Comparison of ENCODE assay signal across 8 mouse cellular contexts in genomic region chr8:20588268-20589177, GRCm38 (mm10). TPM values are rescaled to one million over a fixed set of nuclear protein-coding genes. Genes with fewer than 3 reads are reported as not detected.
DNase-seq lines count a peak whose midpoint lies in the region; ATAC-seq and TF ChIP-seq lines count a peak whose summit lies in the region.
"Not testable (repeated sequence)": the region's sequence is repeated elsewhere in the genome, so short reads cannot be mapped to it uniquely, and the experiment has no call there.

No protein-coding gene starts in this region.

- DNase-seq in MEL (ENCODE audit: low read depth, low spot score) = peak; percentile 45
- DNase-seq in embryonic facial prominence, embryonic 10.5 days (ENCODE audit: low spot score) = peak; percentile 8
- peak; percentile 1 to 8 for DNase-seq in kidney, postnatal 4 days
- DNase-seq in lung, embryonic 14.5 days = peak; percentile 18
- peak; percentile 1 for DNase-seq in thymus, postnatal 0 days (ENCODE audit: low spot score)

- not testable (repeated sequence) for H3K4me3 ChIP-seq in MEL (ENCODE audit: control insufficient read depth in 1 of 2, insufficient read depth in 1 of 2, low read depth in 2 of 2, low read length in 2 of 2); embryonic facial prominence, embryonic 10.5 days; hindbrain, embryonic 13.5 days; lung, embryonic 14.5 days (ENCODE audit: low read depth, low read length)

- H3K36me3 ChIP-seq in MEL (ENCODE audit: control insufficient read depth in 1 of 2, insufficient read depth in 2 of 2, low read length in 2 of 2); embryonic facial prominence, embryonic 10.5 days (replicated peaks); hindbrain, embryonic 13.5 days; lung, embryonic 14.5 days (ENCODE audit: insufficient read depth): not testable (repeated sequence)

- not testable (repeated sequence) for TF ChIP-seq EP300 in MEL (IDR thresholded peaks at IDR 0.05; ENCODE audit: low read depth in 1 of 2, low read length in 2 of 2)

- not testable (repeated sequence) for H3K9ac ChIP-seq in MEL (ENCODE audit: control insufficient read depth, low read depth, low read length, poor library complexity, severe bottlenecking); hindbrain, embryonic 13.5 days; lung, embryonic 14.5 days

- TF ChIP-seq CTCF in MEL (IDR thresholded peaks at IDR 0.05 in 2 of 3, conservative IDR thresholded peaks at IDR 0.05 in 1 of 3; ENCODE audit: control insufficient read depth in 1 of 3, insufficient read depth in 1 of 3, low read depth in 2 of 3, low read length in 3 of 3, poor library complexity in 1 of 3, severe bottlenecking in 1 of 3) = 0 out of 6 replicates have a peak, but pooled peaks of 1 of the 3 experiments have one; percentile 9
- peak; percentile 9; the same call in 1 of the 2 replicates for TF ChIP-seq CTCF in lung, embryonic 14.5 days (IDR thresholded peaks at IDR 0.05; ENCODE audit: low read depth)

- not testable (repeated sequence) for H3K27ac ChIP-seq in MEL (ENCODE audit: control insufficient read depth, low read depth, low read length); embryonic facial prominence, embryonic 10.5 days (replicated peaks); hindbrain, embryonic 13.5 days; lung, embryonic 14.5 days (ENCODE audit: low read depth)

- ATAC-seq in frontal cortex, adult (ENCODE audit: low TSS enrichment) = peak; percentile 70
- peak; percentile 85 for ATAC-seq in hindbrain, embryonic 13.5 days (ENCODE audit: low FRiP score)
- ATAC-seq in lung, embryonic 14.5 days (ENCODE audit: insufficient read depth) = peak; percentile 78; the same call in 1 of the 2 replicates
- peak; percentile 79 for ATAC-seq in monocyte, adult 5-6 weeks (replicated peaks; ENCODE audit: insufficient number of reproducible peaks, low FRiP score, low TSS enrichment, poor library complexity, severe bottlenecking)

- not testable (repeated sequence) for TF ChIP-seq POLR2A in MEL (IDR thresholded peaks at IDR 0.05; ENCODE audit: control insufficient read depth in 1 of 2, insufficient read depth in 1 of 2, low read depth in 1 of 2, low read length in 2 of 2, poor library complexity in 1 of 2)

- H3K9me3 ChIP-seq in MEL (replicated peaks; ENCODE audit: insufficient read depth, low read length); embryonic facial prominence, embryonic 10.5 days; hindbrain, embryonic 13.5 days; lung, embryonic 14.5 days (ENCODE audit: low read depth, low read length): not testable (repeated sequence)

- H3K79me2 ChIP-seq in MEL (ENCODE audit: control insufficient read depth, insufficient read depth, low read length, poor library complexity) = not testable (repeated sequence)

- TF ChIP-seq RAD21 in MEL (IDR thresholded peaks at IDR 0.05; ENCODE audit: low read depth, low read length) = not testable (repeated sequence)

- H3K4me2 ChIP-seq in hindbrain, embryonic 13.5 days; lung, embryonic 14.5 days: not testable (repeated sequence)

- 24% methylated on average over 10 of the region's 12 CpGs for WGBS in embryonic facial prominence, embryonic 10.5 days
- WGBS in hindbrain, embryonic 13.5 days = 24% methylated on average over 10 of the region's 12 CpGs
- WGBS in lung, embryonic 14.5 days = 18% methylated on average over 5 of the region's 12 CpGs

- not testable (repeated sequence) for H3K4me1 ChIP-seq in MEL (ENCODE audit: control insufficient read depth in 1 of 2, insufficient read depth in 2 of 2, low read length in 2 of 2); embryonic facial prominence, embryonic 10.5 days; hindbrain, embryonic 13.5 days (replicated peaks); lung, embryonic 14.5 days (ENCODE audit: insufficient read depth)

- not testable (repeated sequence) for H3K27me3 ChIP-seq in MEL (ENCODE audit: control insufficient read depth in 1 of 2, insufficient read depth in 2 of 2, low read length in 2 of 2); embryonic facial prominence, embryonic 10.5 days (replicated peaks; ENCODE audit: low read depth, poor library complexity, severe bottlenecking); hindbrain, embryonic 13.5 days; lung, embryonic 14.5 days (ENCODE audit: insufficient read depth, low read length)

RNA-seq across cellular contexts. Expression of gene Gm21119, which starts 26.2 kb away (rescaled TPM):
- total RNA-seq in MEL (2012; rRNA removed) = not detected in 2 replicates
- polyA plus RNA-seq in MEL (2012; ENCODE audit: insufficient read depth in 1 of 2, insufficient read length in 2 of 2, low read depth in 1 of 2, low replicate concordance in 2 of 2, missing spikeins in 1 of 2) = not detected
- 0.12 TPM in 1 of 2 replicates, not detected in the other for polyA plus RNA-seq in embryonic facial prominence, embryonic 10.5 days (2016; fragmentation: Nextera tagmentation; extraction: Ambion mirVana)
- polyA plus RNA-seq in hindbrain, embryonic 13.5 days (2015; fragmentation: Nextera tagmentation; extraction: Ambion mirVana) = 0.08 and 0.09 TPM in 2 replicates
- polyA plus RNA-seq in lung, embryonic 14.5 days (2014; fragmentation: Nextera tagmentation; extraction: Ambion mirVana) = 0.24 and 0.80 TPM in 2 replicates
- 1.2 TPM in 1 of 3 replicates, not detected in the others for total RNA-seq in monocyte, adult 5-6 weeks (2017)
- not detected in 2 replicates for polyA plus RNA-seq in thymus, postnatal 0 days (2015; fragmentation: Nextera tagmentation; extraction: Ambion mirVana)
